Mouse (Mus musculus): Measurements from ENCODE around the gene Gm17428.

GRCm38 (mm10) chr14:55024236-55024635 lies 47.5 kb downstream of the Gm17428 start:
- no peak for TF ChIP-seq POLR2A (IDR thresholded peaks at IDR 0.05; ENCODE audit: control insufficient read depth, low read depth, low read length)
- TF ChIP-seq CTCF (IDR thresholded peaks at IDR 0.05; ENCODE audit: control insufficient read depth, insufficient read depth, insufficient replicate concordance, low read depth, low read length) = peak; percentile 6; the same call in 1 of the 2 replicates

Data from testis, adult 2 months (tissue).